Mouse (Mus musculus): ENCODE data around the gene Cyp2b19. TPM values are rescaled to one million over a fixed set of nuclear protein-coding genes. Genes with fewer than 3 reads are reported as not detected.

Gene Cyp2b19
- not detected in 2 replicates for polyA plus RNA-seq (2015; fragmentation: Nextera tagmentation; extraction: Ambion mirVana)

GRCm38 (mm10) chr7:26756842-26757241 is at the start of gene Cyp2b19:
Gene Cyp2b19 (plus strand): TSS chr7:26757142.
- no peak within 1 kb of the TSS for H3K4me3 ChIP-seq (replicated peaks)
- peaks cover 4% of the 10 kb centered on the region; the same call in 1 of the 2 replicates for H3K9me3 ChIP-seq (replicated peaks)
- no peaks in the 10 kb centered on the region for H3K4me1 ChIP-seq (replicated peaks)
- no peak within 1 kb of the TSS for H3K9ac ChIP-seq
- 45% methylated on average over 2 of the region's 2 CpGs for WGBS (ENCODE audit: insufficient replicate concordance)
- H3K36me3 ChIP-seq = no peaks in the 10 kb centered on the region
- no peak for DNase-seq
- no peaks in the 10 kb centered on the region for H3K27me3 ChIP-seq
- H3K27ac ChIP-seq = no peak within 1 kb of the TSS
- no peak for ATAC-seq (ENCODE audit: low read depth)
- H3K4me2 ChIP-seq = no peak within 1 kb of the TSS

DNA sequence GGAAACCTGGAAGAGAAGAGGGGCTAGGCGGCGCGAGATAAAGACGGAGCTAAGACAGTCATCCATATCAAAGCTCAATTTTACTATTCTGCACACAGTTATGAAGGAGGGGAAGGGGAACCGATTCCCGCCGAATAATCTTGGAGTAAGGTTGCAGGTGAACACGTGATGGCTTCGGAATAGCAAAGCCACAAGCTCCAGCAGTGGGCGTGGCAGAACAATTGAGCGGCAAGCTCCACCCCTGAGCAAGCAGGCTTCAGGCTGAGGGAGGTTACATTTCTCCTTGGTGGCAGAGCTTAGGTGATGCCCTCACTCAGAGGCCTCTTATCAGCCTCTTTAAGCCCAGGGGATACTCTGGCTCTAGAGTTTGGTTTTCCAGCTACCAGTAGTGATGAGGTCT is 45.9 kb upstream of the Cyp2b19 start:
- ATAC-seq (ENCODE audit: low read depth) = no peak
- 75% methylated on average over 11 of the region's 11 CpGs for WGBS (ENCODE audit: insufficient replicate concordance)
- no peaks in the 10 kb centered on the region for H3K36me3 ChIP-seq

DNA sequence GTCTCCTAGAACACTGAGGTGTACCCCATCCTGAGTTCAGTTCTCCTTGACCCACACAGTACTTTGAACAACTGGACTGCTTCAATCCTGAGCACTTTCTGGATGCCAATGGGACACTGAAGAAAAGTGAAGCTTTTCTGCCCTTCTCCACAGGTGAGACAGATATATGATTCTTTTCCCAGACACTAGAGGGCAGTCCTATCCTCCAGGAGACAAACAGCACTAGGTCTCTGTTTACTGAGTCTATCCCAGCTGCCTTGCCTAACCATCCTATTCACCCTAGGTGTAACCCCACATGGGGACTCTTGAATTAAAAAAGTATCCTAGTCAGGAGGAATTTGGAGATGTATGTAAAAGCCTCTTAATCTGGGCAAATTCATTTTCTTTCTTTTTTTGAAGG is 18.0 kb upstream of the Cyp2b19 start:
- H3K4me1 ChIP-seq (replicated peaks) = no peaks in the 10 kb centered on the region
- no peak overlapping the region for H3K4me3 ChIP-seq (replicated peaks)
- no peak overlapping the region for H3K27ac ChIP-seq
- no peaks in the 10 kb centered on the region for H3K9me3 ChIP-seq (replicated peaks)
- H3K27me3 ChIP-seq = no peaks in the 10 kb centered on the region
- DNase-seq (no peak), ATAC-seq (ENCODE audit: low read depth) (no peak)
- H3K36me3 ChIP-seq = no peaks in the 10 kb centered on the region
- no peak overlapping the region for H3K4me2 ChIP-seq
- H3K9ac ChIP-seq = no peak overlapping the region

More for the DNA sequence above, 45.9 kb upstream of the Cyp2b19 start:
- Histone ChIP-seq H3K4me2 (no peak overlapping the region), H3K4me3 (replicated peaks) (no peak overlapping the region), H3K27me3 (no peaks in the 10 kb centered on the region), H3K9me3 (replicated peaks) (0 out of 2 replicates have a peak, but pooled peaks cover 3% of the 10 kb centered on the region), H3K4me1 (replicated peaks) (no peaks in the 10 kb centered on the region), H3K9ac (no peak overlapping the region), H3K27ac (no peak overlapping the region)
- no peak for DNase-seq

DNA sequence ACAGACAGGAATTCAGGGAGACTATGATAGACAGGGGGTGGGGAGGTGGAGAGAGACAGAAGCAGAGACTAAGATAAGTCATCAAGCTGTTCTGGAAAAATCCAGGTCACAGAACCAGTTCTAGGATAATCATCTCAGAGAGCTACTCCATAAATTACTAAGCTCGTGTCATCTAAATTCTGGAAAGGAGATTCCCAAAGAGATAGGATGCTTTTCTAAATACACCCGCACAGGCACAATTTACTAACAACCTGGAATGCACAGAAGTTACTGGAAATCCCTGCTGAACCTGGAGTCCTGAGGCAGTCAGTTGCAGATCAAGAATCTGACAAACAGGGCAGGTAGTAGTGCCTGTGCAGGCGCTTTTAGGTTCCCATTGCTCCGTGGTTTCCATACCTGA is 13.0 kb upstream of the Cyp2b19 start:
- DNase-seq (no peak), ATAC-seq (ENCODE audit: low read depth) (no peak)
- Histone ChIP-seq H3K9ac (no peak overlapping the region), H3K4me1 (replicated peaks) (no peaks in the 10 kb centered on the region), H3K4me2 (no peak overlapping the region), H3K27me3 (no peaks in the 10 kb centered on the region), H3K4me3 (replicated peaks) (no peak overlapping the region), H3K27ac (no peak overlapping the region), H3K9me3 (replicated peaks) (no peaks in the 10 kb centered on the region), H3K36me3 (no peaks in the 10 kb centered on the region)
- 62% methylated on average over 4 of the region's 4 CpGs for WGBS (ENCODE audit: insufficient replicate concordance)

DNA sequence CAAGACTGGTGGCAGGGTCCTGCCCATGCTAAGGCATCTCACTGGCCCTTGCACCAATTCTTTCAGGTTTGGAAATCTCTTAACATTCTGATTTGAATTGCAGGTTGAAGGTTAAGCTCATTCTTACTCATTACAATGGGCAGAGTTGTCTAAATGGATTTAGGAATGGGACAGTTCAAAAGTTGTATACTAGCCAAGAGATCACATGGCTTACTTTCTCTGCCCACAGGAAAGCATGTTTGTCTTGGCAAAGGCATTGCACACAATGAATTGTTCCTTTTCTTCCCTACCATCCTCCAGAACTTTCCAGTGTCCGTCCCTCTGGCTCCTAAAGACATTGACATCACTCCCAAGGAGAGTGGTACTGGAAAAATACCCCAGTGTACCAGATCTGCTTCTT is 11.5 kb upstream of the Cyp2b19 start:
- no peak overlapping the region for H3K4me2 ChIP-seq
- no peaks in the 10 kb centered on the region for H3K36me3 ChIP-seq
- no peak overlapping the region for H3K27ac ChIP-seq
- H3K4me1 ChIP-seq (replicated peaks) = no peaks in the 10 kb centered on the region
- H3K27me3 ChIP-seq = no peaks in the 10 kb centered on the region
- H3K9me3 ChIP-seq (replicated peaks) = no peaks in the 10 kb centered on the region
- no peak overlapping the region for H3K4me3 ChIP-seq (replicated peaks)
- ATAC-seq (ENCODE audit: low read depth) = no peak
- no peak for DNase-seq
- H3K9ac ChIP-seq = no peak overlapping the region
- WGBS (ENCODE audit: insufficient replicate concordance) = 40% methylated on average over 1 of the region's 1 CpGs

DNA sequence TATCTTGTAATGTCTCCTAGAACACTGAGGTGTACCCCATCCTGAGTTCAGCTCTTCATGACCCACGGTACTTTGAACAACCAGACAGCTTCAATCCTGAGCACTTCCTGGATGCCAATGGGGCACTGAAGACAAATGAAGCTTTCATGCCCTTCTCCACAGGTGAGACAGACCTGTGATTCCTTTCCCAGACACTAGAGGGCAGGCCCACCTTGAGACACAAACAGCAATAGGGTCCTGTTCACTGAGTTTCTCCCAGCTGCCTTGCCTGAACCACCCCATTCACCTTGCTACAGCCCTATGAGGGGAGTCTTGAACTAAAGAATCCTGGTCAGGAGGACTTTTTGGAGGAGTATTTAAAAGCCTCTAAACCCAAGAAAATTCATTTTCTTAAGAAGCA is 10.1 kb downstream of the Cyp2b19 start:
- Histone ChIP-seq H3K4me3 (replicated peaks) (no peak overlapping the region), H3K36me3 (no peaks in the 10 kb centered on the region), H3K4me1 (replicated peaks) (no peaks in the 10 kb centered on the region), H3K9me3 (replicated peaks) (no peaks in the 10 kb centered on the region), H3K27ac (no peak overlapping the region), H3K9ac (no peak overlapping the region), H3K27me3 (no peaks in the 10 kb centered on the region), H3K4me2 (no peak overlapping the region)
- no peak for ATAC-seq (ENCODE audit: low read depth)
- 31% methylated on average over 1 of the region's 1 CpGs for WGBS (ENCODE audit: insufficient replicate concordance)
- no peak for DNase-seq

DNA sequence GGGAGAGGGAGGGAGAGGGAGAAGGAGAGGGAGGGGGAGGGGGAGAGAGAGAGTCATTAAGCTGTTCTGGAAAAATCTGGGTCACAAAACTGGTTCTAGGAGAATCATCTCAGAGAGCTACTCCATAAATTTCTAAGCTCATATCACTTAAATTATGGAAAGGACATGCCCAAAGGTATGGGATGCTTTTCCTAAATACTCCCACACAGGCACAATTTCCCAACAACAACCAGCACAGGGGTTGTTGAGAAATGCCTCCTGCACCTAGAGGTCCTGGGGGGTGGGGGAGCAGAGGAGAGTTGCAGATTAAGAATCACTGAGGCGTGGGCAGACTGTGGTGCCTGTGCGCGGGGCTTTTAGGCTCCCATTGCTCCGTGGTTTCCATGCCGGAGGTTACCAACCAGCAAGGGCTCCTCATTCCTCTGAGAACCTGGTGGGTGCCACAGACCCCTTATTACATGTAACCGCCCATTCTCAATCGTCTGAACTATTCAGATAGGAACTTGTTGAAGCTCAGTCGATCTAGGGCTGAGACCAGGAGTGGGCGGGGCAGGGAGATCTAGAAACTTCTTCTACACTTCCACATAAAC is 13.0 kb downstream of the Cyp2b19 start:
- no peaks in the 10 kb centered on the region for H3K9me3 ChIP-seq (replicated peaks)
- 57% methylated on average over 9 of the region's 9 CpGs for WGBS (ENCODE audit: insufficient replicate concordance)
- H3K4me1 ChIP-seq (replicated peaks) = no peaks in the 10 kb centered on the region
- no peak overlapping the region for H3K4me3 ChIP-seq (replicated peaks)
- H3K4me2 ChIP-seq = no peak overlapping the region
- DNase-seq (no peak), ATAC-seq (ENCODE audit: low read depth) (no peak)
- no peak overlapping the region for H3K27ac ChIP-seq
- H3K27me3 ChIP-seq = no peaks in the 10 kb centered on the region
- no peak overlapping the region for H3K9ac ChIP-seq
- no peaks in the 10 kb centered on the region for H3K36me3 ChIP-seq

DNA sequence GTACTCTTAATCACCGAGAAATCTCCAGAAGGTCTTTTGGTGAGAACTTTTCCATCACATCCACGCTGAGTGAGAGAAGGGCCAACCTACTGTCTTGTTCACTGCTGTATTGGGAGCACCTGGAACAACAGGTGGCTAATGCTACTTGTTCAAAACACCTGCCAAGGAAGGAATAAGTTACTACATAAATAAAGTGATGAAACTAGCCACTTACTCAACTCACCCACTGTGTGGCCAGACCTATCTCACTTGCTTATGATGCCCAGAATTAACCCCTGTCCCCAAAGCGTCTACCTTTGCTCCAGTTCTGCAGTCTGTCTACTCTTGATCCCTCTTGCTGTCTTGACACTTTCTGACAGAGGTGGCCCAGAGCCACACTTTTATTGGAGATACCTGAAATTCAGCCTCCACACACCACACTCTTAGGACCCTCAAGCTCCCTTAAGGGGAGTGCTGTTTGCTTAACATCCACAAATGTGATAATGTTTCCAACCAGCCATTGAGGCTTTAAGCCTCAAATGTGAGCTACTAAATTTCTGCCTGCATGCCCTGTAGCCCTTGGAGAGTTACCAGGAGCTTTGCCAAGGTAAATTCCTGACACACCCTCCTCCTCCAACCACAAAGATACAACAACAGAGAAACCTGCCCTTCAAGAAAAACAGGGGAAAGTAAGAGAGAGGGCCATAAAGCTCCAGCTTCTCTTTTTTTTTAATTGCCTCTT is 16.1 kb downstream of the Cyp2b19 start:
- Histone ChIP-seq H3K4me1 (replicated peaks) (no peaks in the 10 kb centered on the region), H3K4me2 (no peak overlapping the region), H3K27me3 (no peaks in the 10 kb centered on the region), H3K4me3 (replicated peaks) (no peak overlapping the region), H3K27ac (no peak overlapping the region), H3K9me3 (replicated peaks) (no peaks in the 10 kb centered on the region), H3K36me3 (no peaks in the 10 kb centered on the region), H3K9ac (no peak overlapping the region)
- WGBS (ENCODE audit: insufficient replicate concordance) = 45% methylated on average over 3 of the region's 3 CpGs
- no peak for DNase-seq
- ATAC-seq (ENCODE audit: low read depth) = no peak

- H3K27ac ChIP-seq = no peak overlapping the region
- DNase-seq = no peak
- no peaks in the 10 kb centered on the region for H3K27me3 ChIP-seq
- no peaks in the 10 kb centered on the region for H3K36me3 ChIP-seq
- H3K4me2 ChIP-seq = no peak overlapping the region
- no peak for ATAC-seq (ENCODE audit: low read depth)
- H3K4me1 ChIP-seq (replicated peaks) = no peaks in the 10 kb centered on the region
- H3K9me3 ChIP-seq (replicated peaks) = no peaks in the 10 kb centered on the region
- no peak overlapping the region for H3K9ac ChIP-seq
- WGBS (ENCODE audit: insufficient replicate concordance) = 11% methylated on average over 5 of the region's 6 CpGs
- H3K4me3 ChIP-seq (replicated peaks) = no peak overlapping the region
Measured at GRCm38 (mm10) chr7:26775866-26776265, 18.9 kb downstream of the Cyp2b19 start.

GRCm38 (mm10) chr7:26777806-26778205 is 20.9 kb downstream of the Cyp2b19 start:
- no peak overlapping the region for H3K4me3 ChIP-seq (replicated peaks)
- no peaks in the 10 kb centered on the region for H3K9me3 ChIP-seq (replicated peaks)
- 52% methylated on average over 2 of the region's 2 CpGs for WGBS (ENCODE audit: insufficient replicate concordance)
- ATAC-seq (ENCODE audit: low read depth) = no peak
- no peak for DNase-seq
- H3K36me3 ChIP-seq = no peaks in the 10 kb centered on the region
- no peak overlapping the region for H3K27ac ChIP-seq
- H3K4me2 ChIP-seq = no peak overlapping the region
- H3K9ac ChIP-seq = no peak overlapping the region
- no peaks in the 10 kb centered on the region for H3K27me3 ChIP-seq
- H3K4me1 ChIP-seq (replicated peaks) = no peaks in the 10 kb centered on the region

GRCm38 (mm10) chr7:26778474-26778873 is 21.5 kb downstream of the Cyp2b19 start:
- H3K9ac ChIP-seq = no peak overlapping the region
- no peaks in the 10 kb centered on the region for H3K27me3 ChIP-seq
- no peaks in the 10 kb centered on the region for H3K36me3 ChIP-seq
- peak; percentile 4 for DNase-seq
- no peak for ATAC-seq (ENCODE audit: low read depth)
- no peak overlapping the region for H3K4me2 ChIP-seq
- WGBS (ENCODE audit: insufficient replicate concordance) = 28% methylated on average over 6 of the region's 6 CpGs
- no peak overlapping the region for H3K4me3 ChIP-seq (replicated peaks)
- H3K4me1 ChIP-seq (replicated peaks) = no peaks in the 10 kb centered on the region
- H3K9me3 ChIP-seq (replicated peaks) = no peaks in the 10 kb centered on the region
- no peak overlapping the region for H3K27ac ChIP-seq

GRCm38 (mm10) chr7:26779799-26780416 is 23.0 kb downstream of the Cyp2b19 start:
- H3K27me3 ChIP-seq = no peaks in the 10 kb centered on the region
- H3K4me3 ChIP-seq (replicated peaks) = no peak overlapping the region
- no peak for ATAC-seq (ENCODE audit: low read depth)
- no peaks in the 10 kb centered on the region for H3K9me3 ChIP-seq (replicated peaks)
- H3K27ac ChIP-seq = no peak overlapping the region
- no peaks in the 10 kb centered on the region for H3K36me3 ChIP-seq
- WGBS (ENCODE audit: insufficient replicate concordance) = 67% methylated on average over 5 of the region's 5 CpGs
- H3K4me1 ChIP-seq (replicated peaks) = no peaks in the 10 kb centered on the region
- H3K4me2 ChIP-seq = no peak overlapping the region
- no peak for DNase-seq
- no peak overlapping the region for H3K9ac ChIP-seq

Data from liver, embryonic 13.5 days (tissue).